26 mouse cellular contexts compared by ENCODE assay signal in genomic region chr7:101381512-101381911, GRCm38 (mm10). TPM values are rescaled to one million over a fixed set of nuclear protein-coding genes. Genes with fewer than 3 reads are reported as not detected.
DNase-seq lines count a peak whose midpoint lies in the region; TF ChIP-seq lines count a peak whose summit lies in the region.
"Had no signal": no experiment of that assay in that cellular context is flagged by ENCODE, and none has a peak within 500 bp of the region (broad histone marks: within the 10 kb centered on the region; RNA-seq: fewer than 3 reads in every experiment).

No protein-coding gene starts in this region.

- no peak for TF ChIP-seq CTCF in bone marrow macrophage, adult 2 months (IDR thresholded peaks at IDR 0.05; ENCODE audit: low read depth, low read length)

- no peak for TF ChIP-seq POLR2A in bone marrow macrophage, adult 2 months (IDR thresholded peaks at IDR 0.05; ENCODE audit: borderline replicate concordance, low read depth, low read length)

- H3K27ac ChIP-seq in bone marrow macrophage, adult 2 months (ENCODE audit: insufficient read depth, low read depth, low read length) = peak overlapping the region; percentile 97
- H3K27ac ChIP-seq: embryonic facial prominence, embryonic 12.5 days; forebrain, embryonic 13.5 days; hindbrain, embryonic 12.5 days; liver, embryonic 12.5 days; neural tube, embryonic 15.5 days had no signal

- DNase-seq in heart, adult 11 months = peak; percentile 89
- DNase-seq in heart, postnatal 4 days = no peak
- DNase-seq in lung, postnatal 36 days = peak; percentile 53
- no peak for DNase-seq in lung, postnatal 10 days
- peak; percentile 76 to 77 for DNase-seq in kidney, postnatal 36 days
- no peak for DNase-seq in cerebellum, adult 18-20 months
- DNase-seq in cerebellum, postnatal 14 days = no peak
- DNase-seq: cerebellum, adult 9-10 months; heart, postnatal 10 days; right cerebral cortex, postnatal 25 days; thymus, adult 2 months had no signal

- H3K4me3 ChIP-seq in bone marrow macrophage, adult 2 months (ENCODE audit: insufficient read depth, low read length) = no peak overlapping the region
- H3K4me3 ChIP-seq: embryonic facial prominence, embryonic 12.5 days; erythroblast, embryonic 14.5 days; forebrain, embryonic 13.5 days; hindbrain, embryonic 12.5 days; limb, embryonic 10.5 days; liver, embryonic 12.5 days; neural tube, embryonic 15.5 days had no signal

- peaks cover 65% of the 10 kb centered on the region for H3K4me1 ChIP-seq in bone marrow macrophage, adult 2 months (ENCODE audit: control insufficient read depth, insufficient read depth, low read length)

RNA-seq across cellular contexts. Expression of gene Gm45837, which starts 29.2 kb away (rescaled TPM):
- 1 to 10 TPM in 1 of 2 experiments, not detected in 1; 7.4 TPM for total RNA-seq in heart, postnatal 4 days (2021)
- polyA plus RNA-seq in bone marrow macrophage, adult 2 months (2012; ENCODE audit: insufficient read depth, insufficient read length, missing spikeins) = 8.7 and 11.2 TPM in 2 replicates
- total RNA-seq: gastrocnemius, postnatal 4 days; heart, postnatal 10 days; megakaryocyte progenitor cell, adult 5-6 weeks had no signal
- polyA plus RNA-seq: C2C12; embryonic facial prominence, embryonic 12.5 days; erythroblast, embryonic 14.5 days; forebrain, embryonic 13.5 days; heart, embryonic 11.5 days; hindbrain, embryonic 12.5 days; large intestine, adult 2 months; limb, embryonic 10.5 days; liver, embryonic 12.5 days; lung, embryonic 14.5 days; spleen, adult 2 months; thymus, adult 2 months had no signal

RNA-seq across cellular contexts. Expression of gene Arap1, which starts 33.6 kb away (rescaled TPM):
- total RNA-seq in heart, postnatal 4 days (2021) = 10 to 100 TPM; 44.5 to 44.8 TPM
- polyA plus RNA-seq in bone marrow macrophage, adult 2 months (2012; ENCODE audit: insufficient read depth, insufficient read length, missing spikeins) = 326 and 363 TPM in 2 replicates

RNA-seq across cellular contexts. Expression of gene Pde2a, which starts 40.0 kb away (rescaled TPM):
- total RNA-seq in heart, postnatal 4 days (2021) = 10 to 100 TPM; 42.4 to 42.8 TPM
- 2.6 and 3.5 TPM in 2 replicates for polyA plus RNA-seq in bone marrow macrophage, adult 2 months (2012; ENCODE audit: insufficient read depth, insufficient read length, missing spikeins)

Comparison
In these comparisons a context has a peak if more than half of its experiments do, and no peak if none do; other contexts are left out.
1. DNase-seq: peak in heart, adult 11 months (single experiment), lung, postnatal 36 days (single experiment) and kidney, postnatal 36 days (2 of 2); none in heart, postnatal 4 days (single experiment), lung, postnatal 10 days (single experiment), cerebellum, adult 18-20 months (0 of 2) and cerebellum, postnatal 14 days (0 of 2).